Mouse (Mus musculus): ENCODE measurements around the gene Speg. TPM values are rescaled to one million over a fixed set of nuclear protein-coding genes. Genes with fewer than 3 reads are reported as not detected.

The Speg gene
- total RNA-seq, 2 experiments from 2014 or later, result 184 TPM

- no peak for DNase-seq (ENCODE audit: low spot score in 2 of 2)
Measured at GRCm38 (mm10) chr1:75388898-75389515, 13.9 kb downstream of the Speg start.

- DNase-seq (ENCODE audit: low spot score in 2 of 2), result peak; percentile 65 to 69
Measured at GRCm38 (mm10) chr1:75393139-75393538, 18.0 kb downstream of the Speg start.

- no peak for DNase-seq (ENCODE audit: low spot score in 2 of 2)
Measured at GRCm38 (mm10) chr1:75393846-75394245, 18.7 kb downstream of the Speg start.

GRCm38 (mm10) chr1:75398761-75399402 is 23.8 kb downstream of the Speg start:
- DNase-seq (ENCODE audit: low spot score in 2 of 2), result peak; percentile 49 to 61

GRCm38 (mm10) chr1:75399755-75400492 is 24.8 kb downstream of the Speg start:
- DNase-seq (ENCODE audit: low spot score in 2 of 2), result peak; percentile 51 to 60

GRCm38 (mm10) chr1:75400493-75401115 is 25.5 kb downstream of the Speg start:
- no peak for DNase-seq (ENCODE audit: low spot score in 2 of 2)

- DNase-seq (ENCODE audit: low spot score in 2 of 2), result no peak
Measured at GRCm38 (mm10) chr1:75405547-75405946, 30.4 kb downstream of the Speg start.

- DNase-seq (ENCODE audit: low spot score in 2 of 2), result no peak
Measured at GRCm38 (mm10) chr1:75406173-75406572, 31.1 kb downstream of the Speg start.

GRCm38 (mm10) chr1:75407056-75407455 is 32.0 kb downstream of the Speg start:
- DNase-seq (ENCODE audit: low spot score in 2 of 2), result no peak

- no peak for DNase-seq (ENCODE audit: low spot score in 2 of 2)
Measured at GRCm38 (mm10) chr1:75408210-75408609, 33.1 kb downstream of the Speg start.

- DNase-seq (ENCODE audit: low spot score in 2 of 2), result no peak
Measured at GRCm38 (mm10) chr1:75409950-75410349, 34.9 kb downstream of the Speg start.

GRCm38 (mm10) chr1:75412196-75412595 is 37.1 kb downstream of the Speg start:
- DNase-seq (ENCODE audit: low spot score in 2 of 2), result no peak

- no peak for DNase-seq (ENCODE audit: low spot score in 2 of 2)
Measured at GRCm38 (mm10) chr1:75413749-75414148, 38.7 kb downstream of the Speg start.

- DNase-seq (ENCODE audit: low spot score in 2 of 2), result no peak
Measured at GRCm38 (mm10) chr1:75421794-75422193, 46.7 kb downstream of the Speg start.

- DNase-seq (ENCODE audit: low spot score in 2 of 2), result no peak
Measured at GRCm38 (mm10) chr1:75422216-75422822, 47.2 kb downstream of the Speg start.

- no peak for DNase-seq (ENCODE audit: low spot score in 2 of 2)
Measured at GRCm38 (mm10) chr1:75422823-75423471, 47.9 kb downstream of the Speg start.

- no peak for DNase-seq (ENCODE audit: low spot score in 2 of 2)
Measured at GRCm38 (mm10) chr1:75423780-75424390, 48.8 kb downstream of the Speg start.

GRCm38 (mm10) chr1:75425796-75426471 is 50.8 kb downstream of the Speg start:
- DNase-seq (ENCODE audit: low spot score in 2 of 2), result no peak

- peak; percentile 74 to 85 for DNase-seq (ENCODE audit: low spot score in 2 of 2)
Measured at GRCm38 (mm10) chr1:75435475-75436328, 60.6 kb downstream of the Speg start, which contains the start of gene Gmppa. TSS of gene Gmppa (plus strand) at chr1:75435930.
